Mouse (Mus musculus) gastrocnemius, adult 2 months (tissue): ENCODE data around the gene Gclm. TPM values are rescaled to one million over a fixed set of nuclear protein-coding genes. Genes with fewer than 3 reads are reported as not detected.

ENCODE experiments used
- DNase-seq: peaks from one replicate; pipeline ENCODE4 v3.0.0; 2022
- H3K27ac ChIP-seq: fragments of 200-600 bp; 2 replicates; pipeline ENCODE4 v1.8.1; 2022; ENCODE audit warnings: mild to moderate bottlenecking
- H3K4me3 ChIP-seq: fragments of 200-600 bp; 2 replicates; pipeline ENCODE4 v1.8.1; 2022; ENCODE audit warnings: mild to moderate bottlenecking, moderate library complexity
- CTCF ChIP-seq: fragments of 200-600 bp; IDR thresholded peaks from 2 replicates; pipeline ENCODE4 v1.8.1; 2022; ENCODE audit warnings: antibody characterized with exemption, mild to moderate bottlenecking, moderate library complexity
- intact Hi-C: fragments of 180-260 bp; cut with DNase I; formaldehyde crosslinking; loops from one replicate; pipeline ENCODE4 v1.15.1; 2025
- long read RNA-seq, 2 experiments: library from polyadenylated mRNA; stranded (forward); transcript quantifications; one replicate each; pipeline ENCODE4 v2.0.0; 2021
- total RNA-seq, 2 experiments: library from RNA; stranded (reverse); gene quantifications; 2 replicates each; pipeline ENCODE4 v1.2.3; 2021

Gclm gene
- total RNA-seq, result 10 to 100 TPM; 34.3 to 48.7 TPM
- long read RNA-seq, experiment 1, full-length matches to known transcripts, result 26 of 29 reads
- long read RNA-seq, experiment 1, partial matches to known transcripts, result 0 of 29 reads
- long read RNA-seq, experiment 1, other reads (novel, unspliced or antisense), result 3 of 29 reads
- long read RNA-seq, experiment 2, full-length matches to known transcripts, result 39 of 44 reads
- long read RNA-seq, experiment 2, partial matches to known transcripts, result 0 of 44 reads
- long read RNA-seq, experiment 2, other reads (novel, unspliced or antisense), result 5 of 44 reads

DNA sequence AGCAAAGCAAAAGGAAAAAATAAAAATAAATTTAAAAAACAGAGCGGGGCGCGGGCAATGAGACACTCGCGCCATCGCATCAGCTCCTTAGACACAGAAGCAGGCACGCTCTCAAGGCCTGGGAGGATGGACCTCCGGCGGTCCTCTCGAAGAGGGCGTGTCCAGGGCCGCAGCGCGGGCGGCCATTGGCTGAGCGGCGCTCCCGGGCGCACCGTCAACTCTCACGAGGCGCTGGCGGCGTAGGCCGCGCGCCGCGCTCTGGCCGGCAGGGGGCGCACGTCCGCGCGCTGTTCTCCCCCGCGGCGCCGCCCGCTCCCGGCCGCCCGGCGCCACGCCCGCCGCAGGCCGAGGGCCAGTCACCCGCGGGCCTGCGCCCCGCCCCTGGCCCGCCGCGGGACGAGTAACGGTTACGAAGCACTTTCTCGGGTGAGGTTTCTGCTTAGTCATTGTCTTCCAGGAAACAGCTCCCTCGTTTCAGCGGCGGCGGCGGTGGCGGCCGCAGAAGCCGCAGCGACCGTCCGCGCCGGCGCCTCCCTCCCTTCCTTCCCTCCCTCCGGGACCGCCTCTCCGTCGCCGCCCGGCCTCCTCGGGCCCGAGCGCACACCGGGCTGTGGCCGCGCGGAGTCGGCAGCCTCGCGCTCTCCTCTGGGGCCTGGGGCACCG, at the start of gene Gclm:
Gene Gclm (plus strand): TSS at position 343 of the 663 bp plus-strand sequence.
- DNase-seq, result peak; percentile 96
- Histone ChIP-seq H3K4me3 (peak within 1 kb of the TSS; percentile 79), H3K27ac (peak within 1 kb of the TSS; percentile 90)
- intact Hi-C loops, result loop anchor here (5.0 kb wide), 1 partner anchor 47 kb away; the partner anchor contains the start of gene Bcar3
- TF ChIP-seq CTCF, result peak; percentile 72

DNA sequence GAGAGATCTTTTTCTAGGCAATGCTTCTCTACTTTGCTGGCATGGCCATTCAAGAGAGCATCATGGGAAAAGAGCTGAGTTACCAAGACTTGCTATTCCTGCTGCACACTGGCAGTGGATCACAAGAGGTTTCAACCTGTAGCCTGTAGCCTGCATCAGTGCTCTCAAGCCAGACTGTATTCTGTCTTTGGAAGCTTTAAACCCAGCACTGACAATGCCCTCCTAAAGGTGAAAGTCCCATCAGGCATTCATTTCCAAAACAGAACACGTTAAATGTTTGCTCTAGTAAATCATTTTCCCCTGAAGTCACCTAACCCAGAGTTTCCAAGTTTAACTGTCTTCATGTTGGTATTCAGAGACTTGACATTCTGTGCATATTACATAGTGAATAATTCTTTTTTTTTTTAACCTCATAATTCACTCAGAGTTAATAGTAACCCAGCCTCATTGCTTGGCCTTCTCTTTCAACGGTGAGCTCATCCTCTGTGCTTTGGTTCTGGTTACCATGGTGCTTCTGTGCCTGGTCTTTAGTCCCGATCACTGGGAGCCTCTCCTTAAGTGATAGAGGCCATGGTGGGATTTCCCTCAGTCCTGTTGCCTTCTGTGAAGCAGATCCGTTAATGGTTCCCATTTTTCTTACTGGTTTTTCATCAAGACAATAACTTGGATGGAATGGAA, 48.6 kb upstream of the Gclm start:
- intact Hi-C loops, result no loop called here
- Histone ChIP-seq H3K4me3 (no peak overlapping the region), H3K27ac (no peak overlapping the region)
- no peak for DNase-seq
- no peak for TF ChIP-seq CTCF

DNA sequence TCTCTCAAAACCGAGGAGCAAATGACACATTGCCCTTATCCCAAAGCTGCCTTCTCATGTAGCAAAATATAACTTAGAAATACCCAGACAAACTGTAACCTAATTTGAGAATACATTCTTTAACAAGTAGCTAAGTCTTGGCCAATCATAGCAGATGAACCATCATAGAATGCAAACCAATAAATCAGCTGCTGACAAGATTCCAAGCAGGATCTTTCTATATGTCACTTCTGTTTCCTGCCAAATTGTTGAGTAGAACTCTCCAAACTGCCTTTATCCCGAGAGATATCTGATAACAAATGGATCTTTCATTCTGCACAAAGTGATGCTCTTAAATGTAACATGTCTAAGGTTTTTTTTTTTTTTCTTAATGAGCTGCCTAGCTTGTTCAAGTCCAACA, 46.8 kb upstream of the Gclm start:
- DNase-seq, result no peak
- TF ChIP-seq CTCF, result no peak

DNA sequence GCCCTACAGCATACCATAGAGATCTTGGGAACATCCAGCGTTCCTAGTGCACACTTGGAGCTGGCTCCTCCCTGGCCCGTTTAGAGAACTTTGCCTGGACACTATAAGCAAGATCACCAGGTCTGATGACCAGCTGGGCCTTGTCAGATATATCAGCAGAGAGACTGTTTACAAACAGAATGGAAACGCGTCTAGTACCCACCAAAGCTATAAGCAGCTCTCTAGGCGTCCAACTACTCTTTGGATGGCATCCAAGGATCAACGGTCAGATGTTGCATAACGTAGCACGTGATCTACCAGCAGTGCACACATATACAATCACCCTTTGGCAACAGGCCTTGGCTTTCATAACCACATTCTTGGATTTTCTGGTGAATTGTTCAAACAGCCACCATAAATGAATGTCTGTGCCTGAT, 46.4 kb upstream of the Gclm start:
- H3K27ac ChIP-seq, result no peak overlapping the region
- H3K4me3 ChIP-seq, result no peak overlapping the region
- no peak for DNase-seq
- no peak for TF ChIP-seq CTCF
- intact Hi-C loops, result no loop called here

More for the DNA sequence above, 46.8 kb upstream of the Gclm start:
- H3K4me3 ChIP-seq, result no peak overlapping the region
- no peak overlapping the region for H3K27ac ChIP-seq
- intact Hi-C loops, result no loop called here

DNA sequence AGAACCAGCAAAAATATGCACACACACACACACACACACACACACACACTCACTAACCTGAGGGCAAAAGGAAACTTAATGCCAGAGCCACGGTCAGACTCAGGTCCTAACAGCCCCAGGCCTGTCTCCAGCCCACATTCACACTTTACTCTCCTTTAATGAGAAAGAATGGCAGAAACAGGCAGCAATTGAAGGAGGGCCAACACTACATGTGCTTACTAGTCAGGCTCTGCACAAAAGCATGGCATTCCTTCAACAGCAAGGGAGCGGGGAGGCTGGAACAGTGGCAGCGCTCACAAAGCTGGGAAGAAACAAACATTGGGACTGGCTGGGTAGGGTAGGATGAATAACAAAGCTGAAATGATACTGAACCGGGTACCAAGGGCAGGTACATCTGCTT, 45.8 kb upstream of the Gclm start:
- no peak for DNase-seq
- no peak for TF ChIP-seq CTCF
- Histone ChIP-seq H3K27ac (no peak overlapping the region), H3K4me3 (no peak overlapping the region)
- intact Hi-C loops, result no loop called here

DNA sequence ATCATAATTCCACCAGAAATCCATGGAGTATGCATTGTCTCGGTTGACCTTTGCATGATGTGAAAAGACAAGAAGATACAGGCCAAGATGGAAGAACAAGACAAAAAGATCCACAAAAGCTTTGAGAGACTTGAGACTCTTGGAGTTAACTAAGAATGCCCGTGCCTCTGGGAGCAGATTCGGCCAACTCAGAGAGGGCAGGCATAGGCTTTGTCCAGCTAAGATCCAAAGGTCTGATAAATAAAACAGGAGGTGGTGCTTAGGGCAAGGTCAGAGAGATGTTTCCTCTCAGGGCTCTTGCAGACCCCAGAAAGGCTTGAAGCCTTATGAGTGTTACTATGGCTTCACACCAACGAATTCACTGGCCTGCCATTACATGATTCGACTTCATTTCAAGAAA, 45.3 kb upstream of the Gclm start:
- no peak for TF ChIP-seq CTCF
- no peak overlapping the region for H3K4me3 ChIP-seq
- no peak for DNase-seq
- no peak overlapping the region for H3K27ac ChIP-seq
- intact Hi-C loops, result no loop called here

DNA sequence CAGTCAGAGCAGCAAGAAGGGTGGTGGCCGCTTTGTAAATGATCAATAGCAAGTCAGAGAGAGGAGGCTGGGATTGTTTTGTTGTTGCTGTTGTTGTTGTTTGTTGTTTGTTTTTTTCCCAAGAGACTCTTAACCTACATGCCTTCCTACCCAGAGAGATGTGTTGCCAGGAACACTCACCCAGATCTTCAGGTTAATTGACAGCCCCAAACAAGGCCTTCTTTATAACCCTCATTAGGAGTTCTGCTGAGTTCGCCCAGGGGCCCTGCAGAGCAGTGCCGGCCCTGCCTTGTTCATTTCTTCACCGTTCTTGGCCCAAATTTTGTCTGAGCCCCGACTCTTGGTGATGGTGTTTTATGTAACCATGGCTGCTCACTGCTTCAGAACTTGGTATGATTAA, 44.9 kb upstream of the Gclm start:
- intact Hi-C loops, result no loop called here
- no peak for TF ChIP-seq CTCF
- H3K27ac ChIP-seq, result no peak overlapping the region
- no peak overlapping the region for H3K4me3 ChIP-seq
- no peak for DNase-seq

DNA sequence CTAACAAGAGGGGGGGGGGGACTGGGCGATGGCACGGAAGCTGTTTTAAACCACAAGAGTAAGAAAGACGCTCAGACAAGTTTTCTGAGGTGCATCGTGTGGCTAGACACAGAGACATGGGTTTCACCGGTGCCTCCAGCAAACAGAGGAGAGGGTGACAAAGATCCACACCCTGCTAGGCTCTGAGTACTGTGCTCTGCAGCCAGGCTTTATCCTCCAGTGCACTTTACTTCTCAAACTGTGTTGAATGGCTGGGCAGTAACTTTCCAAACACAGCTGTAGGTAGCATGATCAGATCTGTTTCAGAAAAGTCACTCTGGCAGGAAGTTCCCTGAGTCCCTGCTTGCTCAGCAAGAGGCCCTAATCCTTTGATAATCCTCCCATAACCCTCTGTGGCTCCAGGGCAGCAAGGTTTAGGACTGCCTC, 43.0 kb upstream of the Gclm start:
- DNase-seq, result no peak
- no peak for TF ChIP-seq CTCF
- no peak overlapping the region for H3K27ac ChIP-seq
- H3K4me3 ChIP-seq, result no peak overlapping the region
- intact Hi-C loops, result no loop called here

DNA sequence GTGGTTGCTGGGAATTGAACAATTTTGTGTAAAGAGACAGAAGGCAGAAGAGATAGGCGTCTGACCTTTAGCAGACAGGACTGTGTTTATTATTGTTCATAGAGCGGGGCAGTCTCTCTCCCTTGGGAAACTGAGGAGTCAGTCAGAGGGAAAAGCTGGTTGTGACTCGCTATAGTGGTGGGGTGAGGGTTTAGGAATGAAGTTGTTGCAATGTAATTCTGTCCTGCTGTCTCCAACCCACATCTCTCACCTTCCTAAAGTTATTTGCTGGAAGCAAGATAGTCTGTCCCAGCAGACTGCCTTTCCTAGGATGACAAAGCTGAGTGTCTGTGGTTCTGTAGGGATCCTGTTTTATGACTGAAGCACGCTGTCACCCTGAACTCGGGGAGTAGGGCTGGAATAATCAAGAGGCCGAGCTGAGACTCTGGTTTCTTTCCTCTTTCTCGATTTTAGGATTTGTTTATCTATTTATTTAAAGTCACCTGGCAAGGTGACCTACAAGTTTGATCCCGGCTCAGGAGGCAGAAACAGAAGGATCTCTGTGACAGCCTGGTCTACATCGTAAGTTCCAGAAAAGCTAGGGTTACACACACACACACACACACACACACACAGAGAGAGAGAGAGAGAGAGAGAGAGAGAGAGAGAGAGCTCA, 41.6 kb upstream of the Gclm start:
- no peak overlapping the region for H3K4me3 ChIP-seq
- intact Hi-C loops, result no loop called here
- no peak for DNase-seq
- no peak for TF ChIP-seq CTCF
- no peak overlapping the region for H3K27ac ChIP-seq

DNA sequence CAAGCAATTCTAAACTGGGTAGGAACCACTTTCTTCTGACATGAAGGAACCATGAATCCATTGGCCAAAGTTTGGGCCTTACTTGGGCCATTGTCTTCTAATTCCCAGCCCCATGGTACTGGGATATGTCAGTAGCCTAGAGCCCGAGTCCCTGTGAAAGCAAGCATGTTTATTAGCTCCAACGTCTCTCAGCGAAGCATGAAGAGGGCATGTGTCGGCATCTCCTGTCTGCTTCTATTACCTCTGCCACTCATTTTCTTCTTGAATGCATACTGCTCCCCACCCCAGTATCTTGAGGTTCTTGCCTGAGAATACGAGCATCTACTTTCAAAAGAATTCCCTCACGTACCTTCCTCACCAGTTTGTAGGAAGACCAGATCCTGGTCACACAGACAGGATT, 39.6 kb upstream of the Gclm start:
- intact Hi-C loops, result no loop called here
- Histone ChIP-seq H3K4me3 (no peak overlapping the region), H3K27ac (no peak overlapping the region)
- no peak for TF ChIP-seq CTCF
- no peak for DNase-seq

DNA sequence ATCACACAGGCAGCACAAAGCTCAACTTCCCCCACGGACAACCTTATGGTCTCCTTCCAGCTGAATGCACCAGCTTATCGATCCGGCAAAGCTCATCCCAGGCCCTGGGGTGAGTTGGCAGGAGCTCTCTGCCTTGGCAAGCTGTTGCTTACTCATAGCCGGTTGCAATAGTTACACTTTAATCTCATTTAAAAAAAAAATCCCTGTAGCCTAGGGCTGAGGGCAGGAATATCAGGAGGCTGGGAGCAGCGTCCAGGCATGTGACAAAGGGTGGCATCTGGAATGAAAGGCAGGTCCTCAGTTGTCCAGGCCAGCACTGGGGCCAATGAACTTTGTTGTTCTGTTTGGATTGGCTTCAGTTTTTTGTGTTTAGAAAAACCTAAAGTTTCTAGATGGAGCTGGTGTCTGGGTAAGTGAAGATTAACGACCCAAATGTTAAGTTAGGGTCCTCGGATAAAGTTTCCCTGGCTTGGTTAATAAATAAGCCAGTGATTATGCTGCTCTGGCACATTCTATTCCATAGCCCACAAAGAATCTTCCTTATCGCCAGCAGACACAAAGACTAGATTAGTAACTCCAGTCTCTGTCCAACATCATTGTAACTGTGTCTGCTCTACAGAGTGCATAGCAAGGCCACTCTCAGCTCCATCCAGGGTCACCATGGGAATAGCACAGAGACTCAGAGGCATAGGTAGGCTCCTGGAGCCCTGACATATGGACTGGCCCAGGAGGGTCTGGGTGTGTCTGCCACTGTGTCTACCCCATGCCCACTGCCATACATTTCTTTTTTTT, 38.9 kb upstream of the Gclm start:
- H3K27ac ChIP-seq, result no peak overlapping the region
- H3K4me3 ChIP-seq, result no peak overlapping the region
- DNase-seq, result no peak
- intact Hi-C loops, result no loop called here
- no peak for TF ChIP-seq CTCF

DNA sequence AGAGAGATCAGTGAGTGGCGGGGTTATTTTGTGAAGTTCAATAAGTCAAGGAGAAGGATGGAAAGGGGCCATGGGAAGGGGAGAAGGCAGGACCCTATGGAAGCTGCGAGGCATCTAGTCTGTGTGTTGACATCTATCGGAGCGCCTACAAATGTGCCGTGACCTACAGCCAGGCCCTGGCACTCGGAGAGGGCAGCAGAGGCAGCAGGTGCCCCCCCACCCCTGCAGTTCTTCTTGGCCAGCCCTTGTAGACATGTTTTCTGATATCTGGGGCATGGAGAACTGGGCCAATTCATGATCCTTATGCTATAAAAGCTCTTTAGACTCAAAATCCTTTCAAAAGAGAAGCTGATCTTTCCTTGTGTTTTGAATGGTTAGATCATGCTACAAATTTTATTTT, 37.6 kb upstream of the Gclm start:
- no peak overlapping the region for H3K4me3 ChIP-seq
- intact Hi-C loops, result no loop called here
- no peak for DNase-seq
- no peak for TF ChIP-seq CTCF
- no peak overlapping the region for H3K27ac ChIP-seq
